Mouse (Mus musculus) limb, embryonic 12.5 days (tissue): ENCODE measurements around the gene Hist1h2ai. TPM values are rescaled to one million over a fixed set of nuclear protein-coding genes. Genes with fewer than 3 reads are reported as not detected.
"Not testable (repeated sequence)": the region's sequence is repeated elsewhere in the genome, so short reads cannot be mapped to it uniquely, and the experiment has no call there.

ENCODE experiments used
- ATAC-seq: fragments of 200-750 bp; cut with Nextera tagmentation; 2 replicates; pipeline ENCODE4 v1.8.0; 2017; ENCODE audit warnings: low read depth, moderate TSS enrichment; ENCODE audit not compliant: insufficient number of reproducible peaks, insufficient read depth, low FRiP score, low TSS enrichment
- H3K27ac ChIP-seq: fragments of 300-500 bp; sonication (generic); 2 replicates; pipeline ENCODE4 v1.5.1; 2016; ENCODE audit warnings: mild to moderate bottlenecking, moderate library complexity
- H3K27me3 ChIP-seq: fragments of 300-500 bp; sonication (generic); 2 replicates; pipeline ENCODE4 v1.6.1; 2016; ENCODE audit warnings: mild to moderate bottlenecking, moderate library complexity
- H3K36me3 ChIP-seq: fragments of 300-500 bp; sonication (generic); 2 replicates; pipeline ENCODE4 v1.6.1; 2016; ENCODE audit warnings: mild to moderate bottlenecking, moderate library complexity
- H3K4me1 ChIP-seq: fragments of 300-500 bp; sonication (generic); replicated peaks from 2 replicates; pipeline ENCODE4 v1.6.1; 2016
- H3K4me2 ChIP-seq: fragments of 300-500 bp; sonication (generic); 2 replicates; pipeline ENCODE4 v1.6.1; 2016; ENCODE audit warnings: mild to moderate bottlenecking, moderate library complexity
- H3K4me3 ChIP-seq: fragments of 300-500 bp; sonication (generic); replicated peaks from 2 replicates; pipeline ENCODE4 v1.5.1; 2016; ENCODE audit warnings: mild to moderate bottlenecking
- H3K9ac ChIP-seq: fragments of 300-500 bp; sonication (generic); replicated peaks from 2 replicates; pipeline ENCODE4 v1.6.1; 2016; ENCODE audit warnings: mild to moderate bottlenecking, moderate library complexity
- H3K9me3 ChIP-seq: fragments of 300-500 bp; sonication (generic); 2 replicates; pipeline ENCODE4 v1.6.1; 2016; ENCODE audit warnings: mild to moderate bottlenecking, moderate library complexity
- WGBS: fragments of 180-500 bp; shearing (Covaris S2); methylation state at CpG from one replicate; pipeline ENCODE4 v1.1.7; 2016; 5-methylcytosine and 5-hydroxymethylcytosine counted together
- polyA plus RNA-seq: library from polyadenylated mRNA; unstranded; fragments of >200 nt; fragmentation: Nextera tagmentation; extraction: Ambion mirVana; gene quantifications from 2 replicates; pipeline ENCODE4 v1.2.1, GENCODE M21; 2016

Hist1h2ai gene
- polyA plus RNA-seq = 55.1 and 62.4 TPM in 2 replicates

DNA sequence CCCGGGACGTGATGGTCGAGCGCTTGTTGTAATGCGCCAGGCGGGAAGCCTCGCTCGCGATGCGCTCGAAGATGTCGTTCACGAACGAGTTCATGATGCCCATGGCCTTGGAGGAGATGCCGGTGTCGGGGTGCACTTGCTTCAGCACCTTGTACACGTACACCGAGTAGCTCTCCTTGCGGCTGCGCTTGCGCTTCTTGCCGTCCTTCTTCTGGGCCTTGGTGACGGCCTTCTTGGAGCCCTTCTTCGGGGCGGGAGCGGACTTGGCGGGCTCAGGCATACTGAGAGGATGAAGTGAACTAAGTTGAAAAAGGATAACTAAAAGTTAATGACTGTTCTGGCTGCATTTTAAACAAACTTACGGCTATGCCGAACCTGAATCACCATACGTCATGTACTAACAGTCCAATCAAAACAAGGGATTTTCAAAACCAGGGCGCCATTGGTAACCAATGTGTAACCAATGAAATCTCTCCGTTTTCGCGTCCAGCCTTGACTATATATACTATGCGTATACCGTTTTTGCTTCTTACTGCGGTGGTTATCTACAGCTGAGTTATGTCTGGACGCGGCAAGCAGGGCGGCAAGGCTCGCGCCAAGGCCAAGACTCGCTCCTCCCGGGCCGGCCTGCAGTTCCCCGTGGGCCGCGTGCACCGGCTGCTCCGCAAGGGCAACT lies at the start of gene Hist1h2ai, which contains the start of gene Hist1h2bl:
Hist1h2ai (plus strand) TSS at position 559 of the 676 bp plus-strand sequence.
Hist1h2bl (minus strand) TSS at position 280 of the 676 bp plus-strand sequence.
- not testable (repeated sequence) for H3K9me3 ChIP-seq, H3K36me3 ChIP-seq, H3K27me3 ChIP-seq
- Histone ChIP-seq H3K4me1 (peaks cover 25% of the 10 kb centered on the region), H3K27ac (peak within 1 kb of the TSS; percentile 97), H3K9ac (peak within 1 kb of the TSS; percentile 78), H3K4me3 (peak within 1 kb of the TSS; percentile 47), H3K4me2 (peak within 1 kb of the TSS; percentile 78)
- 0% methylated on average over 33 of the region's 50 CpGs for WGBS
- ATAC-seq = peak; percentile 91

DNA sequence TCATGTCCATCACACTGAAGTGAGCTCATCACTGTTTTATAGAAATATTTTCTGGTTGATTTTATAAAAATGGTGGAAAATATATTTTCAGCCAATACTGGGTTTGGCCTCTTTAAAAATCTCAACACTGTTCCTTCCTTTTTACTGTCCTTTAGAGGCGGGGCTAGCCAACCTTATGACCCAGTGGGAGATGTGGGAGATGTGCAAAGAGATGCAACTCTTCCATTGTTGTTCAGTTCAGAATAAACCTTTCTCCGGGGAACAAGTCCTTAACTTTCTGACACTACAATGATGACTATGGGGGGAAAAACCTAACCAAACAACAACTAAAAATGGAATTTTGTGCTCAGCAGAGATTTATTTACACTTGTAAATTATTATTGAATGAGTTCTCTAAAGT lies 38.9 kb upstream of the Hist1h2ai start, which contains the start of gene Olfr1360:
Olfr1360 (minus strand) TSS at position 101 of the 400 bp plus-strand sequence.
- no peaks in the 10 kb centered on the region for H3K27me3 ChIP-seq
- no peak within 1 kb of the TSS for H3K27ac ChIP-seq
- no peaks in the 10 kb centered on the region for H3K9me3 ChIP-seq
- 85% methylated on average over 2 of the region's 2 CpGs for WGBS
- no peak within 1 kb of the TSS for H3K9ac ChIP-seq
- no peaks in the 10 kb centered on the region for H3K36me3 ChIP-seq
- no peak within 1 kb of the TSS for H3K4me2 ChIP-seq
- no peak within 1 kb of the TSS for H3K4me3 ChIP-seq
- no peak for ATAC-seq
- no peaks in the 10 kb centered on the region for H3K4me1 ChIP-seq

DNA sequence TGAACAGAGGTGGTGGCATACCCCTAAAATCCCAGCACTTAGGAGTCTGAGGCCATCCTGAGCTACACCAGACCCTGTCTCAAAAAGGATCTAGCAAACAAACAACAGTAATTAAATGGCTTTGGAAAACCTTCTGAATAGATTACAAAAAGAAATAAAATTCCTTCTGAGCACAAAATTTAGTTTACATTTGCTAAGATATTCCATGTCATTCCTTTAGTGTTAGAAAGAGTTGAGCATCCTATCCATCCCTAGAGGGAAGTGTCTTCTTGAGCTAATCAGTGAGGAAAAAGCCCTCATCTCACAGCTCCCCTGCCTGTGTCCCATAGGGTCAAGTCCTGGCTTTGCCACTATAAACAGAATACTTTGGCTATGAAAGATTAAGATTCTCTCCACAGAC lies 18.4 kb upstream of the Hist1h2ai start, which contains the start of gene Olfr1359:
Olfr1359 (plus strand) TSS at position 301 of the 400 bp plus-strand sequence.
- Histone ChIP-seq H3K36me3 (no peaks in the 10 kb centered on the region), H3K4me3 (no peak within 1 kb of the TSS), H3K9me3 (no peaks in the 10 kb centered on the region), H3K27me3 (no peaks in the 10 kb centered on the region), H3K9ac (no peak within 1 kb of the TSS), H3K27ac (no peak within 1 kb of the TSS), H3K4me1 (no peaks in the 10 kb centered on the region), H3K4me2 (no peak within 1 kb of the TSS)
- ATAC-seq = no peak

GRCm38 (mm10) chr13:21706669-21707068 lies 9.6 kb upstream of the Hist1h2ai start:
- no peak overlapping the region for H3K27ac ChIP-seq
- WGBS = 74% methylated on average over 4 of the region's 4 CpGs
- no peak for ATAC-seq

DNA sequence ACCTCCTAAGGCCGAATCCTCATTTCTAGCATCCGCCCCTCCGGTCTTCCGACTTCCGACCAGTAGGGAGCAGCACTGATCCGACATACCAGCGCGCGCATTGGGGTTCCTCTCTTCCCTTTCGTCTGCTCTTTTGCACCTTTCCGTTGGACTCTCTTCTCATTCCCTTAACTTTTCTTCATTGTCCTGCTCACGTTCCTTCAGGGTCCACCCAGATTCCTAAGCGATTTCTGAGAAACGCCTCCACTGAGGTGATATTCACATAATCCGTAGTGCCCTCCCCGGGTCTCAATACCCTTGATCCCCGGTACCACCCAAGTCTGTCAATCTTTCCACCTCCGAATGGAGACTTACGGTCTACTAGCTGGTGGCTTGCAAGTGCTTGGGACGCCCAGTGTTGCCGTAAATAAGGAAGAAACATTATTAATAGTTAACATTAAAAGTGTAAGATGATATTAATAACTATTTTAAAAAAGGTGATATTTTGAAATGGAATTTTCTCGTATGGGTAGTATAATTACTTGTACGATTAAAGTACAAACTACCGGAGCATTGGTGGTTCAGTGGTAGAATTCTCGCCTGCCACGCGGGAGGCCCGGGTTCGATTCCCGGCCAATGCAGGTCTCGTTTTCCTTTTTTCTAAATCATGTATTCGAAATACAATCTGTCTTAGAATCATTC lies 6.1 kb upstream of the Hist1h2ai start:
- Histone ChIP-seq H3K27me3 (no peaks in the 10 kb centered on the region), H3K9ac (peak overlapping the region; percentile 62), H3K9me3 (no peaks in the 10 kb centered on the region), H3K4me2 (peak overlapping the region; percentile 59), H3K36me3 (no peaks in the 10 kb centered on the region), H3K4me1 (peaks cover 4% of the 10 kb centered on the region), H3K27ac (peak overlapping the region; percentile 81), H3K4me3 (peak overlapping the region; percentile 59)
- ATAC-seq = peak; percentile 53; the same call in 1 of the 2 replicates
- under 1% methylated on average over 32 of the region's 32 CpGs for WGBS

More at GRCm38 (mm10) chr13:21706669-21707068, 9.6 kb upstream of the Hist1h2ai start:
- Histone ChIP-seq H3K9ac (no peak overlapping the region), H3K36me3 (no peaks in the 10 kb centered on the region), H3K4me1 (no peaks in the 10 kb centered on the region), H3K27me3 (no peaks in the 10 kb centered on the region), H3K9me3 (no peaks in the 10 kb centered on the region), H3K4me3 (no peak overlapping the region), H3K4me2 (no peak overlapping the region)

DNA sequence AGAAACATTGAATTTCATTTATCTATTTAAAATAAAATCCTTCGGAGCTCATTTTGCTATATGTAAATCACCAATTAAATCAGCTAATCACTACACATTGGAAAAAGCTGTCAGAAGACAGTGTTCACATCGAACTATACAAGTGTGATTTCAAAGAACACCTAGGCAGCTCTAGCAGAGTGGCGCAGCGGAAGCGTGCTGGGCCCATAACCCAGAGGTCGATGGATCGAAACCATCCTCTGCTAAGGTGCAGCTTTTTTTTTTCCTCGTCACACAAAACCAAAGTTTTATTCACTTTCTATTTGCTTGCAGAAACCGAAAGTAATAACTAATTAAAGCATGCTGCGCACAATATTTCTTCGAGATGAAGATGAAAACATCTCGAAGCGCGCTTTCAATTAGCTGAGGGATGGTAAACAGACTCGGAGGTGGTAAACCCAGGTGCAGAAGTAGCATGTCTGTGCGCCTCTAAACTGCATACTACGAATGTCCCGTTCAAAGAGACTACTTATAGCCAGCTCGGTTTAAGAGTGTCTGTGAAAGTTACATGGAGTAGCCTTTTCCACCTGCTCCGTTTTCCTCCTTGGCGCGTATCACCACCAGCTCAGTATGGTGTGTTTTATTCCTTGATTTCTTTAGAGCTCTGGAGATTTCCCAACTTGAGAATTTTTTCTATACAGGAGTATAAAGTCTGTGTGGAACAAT lies 5.2 kb upstream of the Hist1h2ai start:
- Histone ChIP-seq H3K9me3 (no peaks in the 10 kb centered on the region), H3K36me3 (no peaks in the 10 kb centered on the region), H3K4me1 (peaks cover 8% of the 10 kb centered on the region), H3K4me3 (peak overlapping the region; percentile 59), H3K9ac (peak overlapping the region; percentile 53), H3K27me3 (no peaks in the 10 kb centered on the region), H3K4me2 (peak overlapping the region; percentile 59), H3K27ac (peak overlapping the region; percentile 23; the same call in 1 of the 2 replicates)
- peak; percentile 49; the same call in 1 of the 2 replicates for ATAC-seq
- WGBS = 2% methylated on average over 22 of the region's 22 CpGs

DNA sequence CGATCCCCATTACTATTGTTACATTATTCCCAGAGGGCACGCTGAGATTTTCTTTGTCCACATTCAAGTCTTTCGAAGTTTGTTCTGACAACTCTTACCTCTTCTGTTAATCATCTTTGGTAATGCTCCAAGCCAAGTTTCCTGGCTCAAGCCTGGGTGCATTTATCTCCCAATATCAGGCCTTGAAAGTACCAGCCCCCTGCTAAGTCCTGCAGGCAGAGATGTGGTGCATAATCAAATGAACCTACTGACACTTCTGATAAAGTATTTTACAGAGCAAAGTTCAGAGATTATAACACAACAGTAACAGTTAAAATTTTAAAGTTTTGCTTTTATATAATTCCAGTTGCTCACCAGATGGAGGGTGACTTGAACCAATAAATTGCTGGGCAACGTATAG lies 4.5 kb upstream of the Hist1h2ai start:
- Histone ChIP-seq H3K9me3 (no peaks in the 10 kb centered on the region), H3K36me3 (no peaks in the 10 kb centered on the region), H3K27me3 (no peaks in the 10 kb centered on the region), H3K4me3 (peak overlapping the region; percentile 59), H3K9ac (peak overlapping the region; percentile 53; the same call in 1 of the 2 replicates), H3K4me1 (peaks cover 8% of the 10 kb centered on the region), H3K27ac (no peak overlapping the region), H3K4me2 (peak overlapping the region; percentile 59)
- ATAC-seq = no peak
- 37% methylated on average over 4 of the region's 4 CpGs for WGBS

- H3K27ac ChIP-seq = peak overlapping the region; percentile 97
- no peaks in the 10 kb centered on the region for H3K27me3 ChIP-seq
- no peaks in the 10 kb centered on the region for H3K9me3 ChIP-seq
- no peaks in the 10 kb centered on the region for H3K36me3 ChIP-seq
- H3K9ac ChIP-seq = peak overlapping the region; percentile 69; the same call in 1 of the 2 replicates
- H3K4me2 ChIP-seq = peak overlapping the region; percentile 78
- peak overlapping the region; percentile 47 for H3K4me3 ChIP-seq
- WGBS = 2% methylated on average over 7 of the region's 7 CpGs
- no peak for ATAC-seq
- peaks cover 18% of the 10 kb centered on the region for H3K4me1 ChIP-seq
Measured at GRCm38 (mm10) chr13:21714725-21715124, 1.5 kb upstream of the Hist1h2ai start.

DNA sequence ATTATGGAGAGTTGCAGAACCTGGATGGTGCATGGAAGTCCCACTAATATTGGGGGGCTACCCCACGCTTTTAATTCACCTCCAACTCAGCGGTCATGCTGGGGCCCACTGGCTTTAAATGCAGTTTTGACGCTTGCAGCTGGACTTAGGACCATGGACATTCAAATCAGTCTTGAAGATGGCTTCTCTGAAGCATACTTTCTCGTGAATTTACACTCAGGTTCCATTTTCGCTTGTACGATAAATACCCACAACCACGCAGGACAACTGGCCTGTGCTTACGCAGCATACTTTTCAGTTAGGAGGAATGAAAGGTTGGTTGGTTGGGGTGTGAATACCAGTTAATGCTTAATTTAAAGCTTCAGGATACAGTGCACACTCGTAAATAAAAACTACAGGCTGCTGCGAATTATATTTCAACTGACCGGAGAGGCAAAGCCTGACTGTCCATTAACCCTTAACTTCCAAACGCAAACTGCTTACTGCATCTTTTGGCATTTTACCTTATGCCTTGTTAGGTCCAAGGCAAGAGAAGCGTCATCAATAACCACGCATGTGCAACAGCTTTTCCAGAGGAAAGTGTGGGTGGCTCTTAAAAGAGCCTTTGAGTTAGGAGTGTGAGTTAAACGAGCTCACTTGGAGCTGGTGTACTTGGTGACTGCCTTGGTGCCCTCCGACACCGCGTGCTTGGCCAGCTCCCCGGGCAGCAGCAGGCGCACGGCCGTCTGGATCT lies 925 bp upstream of the Hist1h2ai start:
- no peaks in the 10 kb centered on the region for H3K36me3 ChIP-seq
- H3K9ac ChIP-seq = peak overlapping the region; percentile 69
- H3K27ac ChIP-seq = peak overlapping the region; percentile 97
- H3K4me2 ChIP-seq = peak overlapping the region; percentile 78
- no peaks in the 10 kb centered on the region for H3K9me3 ChIP-seq
- peaks cover 18% of the 10 kb centered on the region for H3K4me1 ChIP-seq
- no peak for ATAC-seq
- H3K27me3 ChIP-seq = no peaks in the 10 kb centered on the region
- peak overlapping the region; percentile 47 for H3K4me3 ChIP-seq
- WGBS = 1% methylated on average over 22 of the region's 22 CpGs

- not testable (repeated sequence) for H3K9me3 ChIP-seq, H3K36me3 ChIP-seq, H3K27me3 ChIP-seq
- Histone ChIP-seq H3K9ac (peak overlapping the region; percentile 78), H3K4me2 (peak overlapping the region; percentile 78), H3K4me3 (peak overlapping the region; percentile 47), H3K4me1 (peaks cover 27% of the 10 kb centered on the region), H3K27ac (peak overlapping the region; percentile 97)
- 1% methylated on average over 15 of the region's 38 CpGs for WGBS
- ATAC-seq = 0 out of 2 replicates have a peak, but pooled peaks have one; percentile 6
Measured at GRCm38 (mm10) chr13:21716540-21717391, 544 bp downstream of the Hist1h2ai start.
